Mouse (Mus musculus): ENCODE data around the gene Enah. TPM values are rescaled to one million over a fixed set of nuclear protein-coding genes. Genes with fewer than 3 reads are reported as not detected.

Gene Enah
- polyA plus RNA-seq, 1 experiment from 2014 or later, result 27.7 TPM

GRCm38 (mm10) chr1:181980017-181980719, 39.6 kb downstream of the Enah start:
- 93% methylated on average over 14 of the region's 14 CpGs for WGBS

DNA sequence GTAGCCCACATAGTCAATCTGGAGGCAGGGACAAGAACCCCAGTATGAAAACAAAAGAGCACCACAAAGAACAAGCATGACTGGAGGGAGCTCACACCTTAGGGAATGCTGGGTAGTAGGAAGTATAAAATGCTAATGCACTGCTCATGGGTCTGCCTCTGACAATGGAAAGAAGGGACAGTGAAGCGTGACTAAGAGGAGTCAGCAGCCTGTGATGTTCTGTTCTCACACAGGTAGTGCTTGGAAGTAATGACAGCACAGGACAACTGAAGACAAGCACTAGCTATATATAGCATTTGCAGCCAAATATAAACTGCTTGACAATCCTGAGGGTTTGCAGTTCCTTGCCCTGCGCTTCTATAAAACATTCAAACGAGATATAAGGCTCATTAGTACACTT, 44.3 kb downstream of the Enah start:
- no peaks in the 10 kb centered on the region for H3K9me3 ChIP-seq
- no peak overlapping the region for H3K27ac ChIP-seq
- WGBS, result 86% methylated on average over 3 of the region's 3 CpGs
- peaks cover 22% of the 10 kb centered on the region for H3K4me1 ChIP-seq
- H3K36me3 ChIP-seq (replicated peaks), result peaks cover 24% of the 10 kb centered on the region
- DNase-seq (ENCODE audit: extremely low spot score, low spot score), result no peak
- H3K4me3 ChIP-seq, result no peak overlapping the region
- no peaks in the 10 kb centered on the region for H3K27me3 ChIP-seq (ENCODE audit: poor library complexity, severe bottlenecking)

More at GRCm38 (mm10) chr1:181980017-181980719, 39.6 kb downstream of the Enah start:
- H3K27ac ChIP-seq, result no peak overlapping the region
- H3K4me1 ChIP-seq, result peaks cover 8% of the 10 kb centered on the region
- H3K9me3 ChIP-seq, result no peaks in the 10 kb centered on the region
- no peaks in the 10 kb centered on the region for H3K27me3 ChIP-seq (ENCODE audit: poor library complexity, severe bottlenecking)
- no peak overlapping the region for H3K4me3 ChIP-seq
- DNase-seq (ENCODE audit: extremely low spot score, low spot score), result no peak
- peaks cover 52% of the 10 kb centered on the region for H3K36me3 ChIP-seq (replicated peaks)

- DNase-seq (ENCODE audit: extremely low spot score, low spot score), result no peak
- H3K9me3 ChIP-seq, result no peaks in the 10 kb centered on the region
- no peaks in the 10 kb centered on the region for H3K27me3 ChIP-seq (ENCODE audit: poor library complexity, severe bottlenecking)
- H3K27ac ChIP-seq, result no peak overlapping the region
- no peak overlapping the region for H3K4me3 ChIP-seq
- H3K36me3 ChIP-seq (replicated peaks), result peaks cover 19% of the 10 kb centered on the region
- peaks cover 24% of the 10 kb centered on the region for H3K4me1 ChIP-seq
Observed at GRCm38 (mm10) chr1:181974897-181975296, 44.9 kb downstream of the Enah start.

- Histone ChIP-seq H3K4me3 (no peak overlapping the region), H3K9me3 (no peaks in the 10 kb centered on the region), H3K27ac (no peak overlapping the region), H3K4me1 (peaks cover 8% of the 10 kb centered on the region; the same call in 1 of the 2 replicates), H3K27me3 (ENCODE audit: poor library complexity, severe bottlenecking) (no peaks in the 10 kb centered on the region), H3K36me3 (replicated peaks) (peaks cover 24% of the 10 kb centered on the region)
- 96% methylated on average over 1 of the region's 1 CpGs for WGBS
- no peak for DNase-seq (ENCODE audit: extremely low spot score, low spot score)
Observed at GRCm38 (mm10) chr1:181965277-181965676, 54.5 kb downstream of the Enah start.

GRCm38 (mm10) chr1:181963827-181964226, 56.0 kb downstream of the Enah start:
- DNase-seq (ENCODE audit: extremely low spot score, low spot score), result no peak
- Histone ChIP-seq H3K4me1 (peaks cover 8% of the 10 kb centered on the region; the same call in 1 of the 2 replicates), H3K27ac (no peak overlapping the region), H3K9me3 (no peaks in the 10 kb centered on the region), H3K36me3 (replicated peaks) (peaks cover 38% of the 10 kb centered on the region), H3K4me3 (no peak overlapping the region), H3K27me3 (ENCODE audit: poor library complexity, severe bottlenecking) (no peaks in the 10 kb centered on the region)
- 91% methylated on average over 3 of the region's 3 CpGs for WGBS

DNA sequence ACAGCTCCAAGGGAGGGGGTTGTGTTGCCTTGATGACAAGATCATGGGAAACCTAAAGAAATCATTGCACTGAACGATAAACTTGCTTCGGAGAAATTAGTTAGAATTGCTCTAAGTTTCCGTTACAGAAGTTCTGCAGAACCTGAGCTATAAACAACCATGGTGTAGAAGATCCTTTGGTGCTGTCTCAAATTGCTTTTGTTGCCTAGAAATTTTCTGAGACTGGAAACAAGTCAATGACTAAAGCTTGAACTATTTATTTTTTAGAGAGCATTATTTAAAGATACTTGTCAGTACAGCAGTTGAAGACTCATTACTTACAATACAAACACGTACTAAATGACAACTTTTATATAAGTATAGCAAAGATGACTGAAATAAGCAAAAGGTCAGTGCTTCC, 56.4 kb downstream of the Enah start:
- H3K4me1 ChIP-seq, result peaks cover 8% of the 10 kb centered on the region; the same call in 1 of the 2 replicates
- peaks cover 42% of the 10 kb centered on the region for H3K36me3 ChIP-seq (replicated peaks)
- no peak for DNase-seq (ENCODE audit: extremely low spot score, low spot score)
- 95% methylated on average over 4 of the region's 4 CpGs for WGBS
- no peaks in the 10 kb centered on the region for H3K27me3 ChIP-seq (ENCODE audit: poor library complexity, severe bottlenecking)
- no peak overlapping the region for H3K4me3 ChIP-seq
- no peaks in the 10 kb centered on the region for H3K9me3 ChIP-seq
- H3K27ac ChIP-seq, result no peak overlapping the region

DNA sequence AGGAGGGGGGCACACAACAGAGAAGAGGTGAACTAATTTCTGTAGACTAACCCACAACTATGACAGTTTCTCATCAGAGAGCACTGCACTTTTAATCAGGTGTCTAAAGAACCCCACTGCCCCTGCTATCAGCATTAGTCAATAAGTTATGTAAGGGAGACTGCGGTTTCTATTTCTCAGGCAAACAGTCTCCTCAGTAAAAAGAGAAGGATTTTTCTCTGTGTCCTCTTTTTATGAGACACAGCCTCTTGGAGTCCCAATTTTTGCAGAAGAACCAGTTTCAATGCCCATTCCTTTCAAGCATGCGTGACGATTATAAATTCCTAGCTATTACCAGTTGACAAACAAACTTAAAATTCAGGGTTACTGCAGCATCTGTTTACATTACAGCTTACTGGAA, 59.4 kb downstream of the Enah start:
- DNase-seq (ENCODE audit: extremely low spot score, low spot score), result no peak
- Histone ChIP-seq H3K9me3 (no peaks in the 10 kb centered on the region), H3K4me1 (no peaks in the 10 kb centered on the region), H3K27me3 (ENCODE audit: poor library complexity, severe bottlenecking) (no peaks in the 10 kb centered on the region), H3K4me3 (no peak overlapping the region), H3K36me3 (replicated peaks) (peaks cover 71% of the 10 kb centered on the region), H3K27ac (no peak overlapping the region)
- 95% methylated on average over 3 of the region's 3 CpGs for WGBS

- peaks cover 84% of the 10 kb centered on the region for H3K36me3 ChIP-seq (replicated peaks)
- 97% methylated on average over 1 of the region's 1 CpGs for WGBS
Observed at GRCm38 (mm10) chr1:181958392-181958791, 61.4 kb downstream of the Enah start.

DNA sequence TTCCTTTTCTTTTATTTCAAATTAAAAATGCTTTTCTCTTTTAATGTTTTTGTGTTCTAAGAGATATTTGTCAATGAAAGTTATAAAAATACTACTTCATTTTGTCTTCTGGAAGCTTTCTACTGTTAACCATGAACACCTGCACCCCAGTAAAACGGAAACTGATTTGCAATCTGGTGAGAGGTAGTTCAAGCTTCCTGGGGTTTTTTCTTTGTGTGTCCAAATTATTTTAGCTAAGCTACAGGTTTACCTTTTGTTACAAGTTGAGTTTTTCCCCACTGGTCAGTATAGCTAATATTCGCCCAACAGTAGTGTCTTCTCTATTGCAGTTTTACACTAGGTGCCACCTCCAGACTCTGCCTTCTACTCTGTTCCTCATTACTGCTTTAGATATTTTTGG, 62.1 kb downstream of the Enah start:
- no peak for DNase-seq (ENCODE audit: extremely low spot score, low spot score)
- Histone ChIP-seq H3K4me3 (no peak overlapping the region), H3K36me3 (replicated peaks) (peaks cover 86% of the 10 kb centered on the region), H3K27me3 (ENCODE audit: poor library complexity, severe bottlenecking) (no peaks in the 10 kb centered on the region), H3K27ac (no peak overlapping the region), H3K4me1 (no peaks in the 10 kb centered on the region), H3K9me3 (no peaks in the 10 kb centered on the region)
- WGBS, result 95% methylated on average over 2 of the region's 2 CpGs

More at GRCm38 (mm10) chr1:181958392-181958791, 61.4 kb downstream of the Enah start:
- H3K4me1 ChIP-seq, result no peaks in the 10 kb centered on the region
- no peaks in the 10 kb centered on the region for H3K27me3 ChIP-seq (ENCODE audit: poor library complexity, severe bottlenecking)
- no peak overlapping the region for H3K27ac ChIP-seq
- H3K9me3 ChIP-seq, result no peaks in the 10 kb centered on the region
- no peak for DNase-seq (ENCODE audit: extremely low spot score, low spot score)
- H3K4me3 ChIP-seq, result no peak overlapping the region

DNA sequence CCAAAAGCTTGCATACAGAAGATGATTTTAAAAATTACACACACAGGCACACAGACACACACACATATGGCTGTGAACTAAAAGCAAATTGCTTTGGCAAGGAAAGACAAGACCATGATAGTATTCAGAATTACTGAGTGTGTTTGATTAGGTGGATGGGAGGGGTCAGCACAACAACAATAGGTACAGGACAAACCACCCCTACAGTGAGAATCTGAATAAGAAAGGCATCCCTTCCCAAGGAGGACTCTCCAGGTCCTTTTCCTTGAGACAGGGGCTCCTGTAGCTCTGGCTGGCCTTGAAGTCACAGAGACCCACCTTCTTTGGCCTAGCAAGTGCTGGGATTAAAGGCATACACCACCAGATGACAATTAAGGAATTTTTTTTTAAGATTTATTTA, 66.2 kb downstream of the Enah start:
- Histone ChIP-seq H3K27me3 (ENCODE audit: poor library complexity, severe bottlenecking) (no peaks in the 10 kb centered on the region), H3K27ac (no peak overlapping the region), H3K9me3 (no peaks in the 10 kb centered on the region), H3K36me3 (replicated peaks) (peaks cover 74% of the 10 kb centered on the region), H3K4me3 (no peak overlapping the region), H3K4me1 (no peaks in the 10 kb centered on the region)
- no peak for DNase-seq (ENCODE audit: extremely low spot score, low spot score)

DNA sequence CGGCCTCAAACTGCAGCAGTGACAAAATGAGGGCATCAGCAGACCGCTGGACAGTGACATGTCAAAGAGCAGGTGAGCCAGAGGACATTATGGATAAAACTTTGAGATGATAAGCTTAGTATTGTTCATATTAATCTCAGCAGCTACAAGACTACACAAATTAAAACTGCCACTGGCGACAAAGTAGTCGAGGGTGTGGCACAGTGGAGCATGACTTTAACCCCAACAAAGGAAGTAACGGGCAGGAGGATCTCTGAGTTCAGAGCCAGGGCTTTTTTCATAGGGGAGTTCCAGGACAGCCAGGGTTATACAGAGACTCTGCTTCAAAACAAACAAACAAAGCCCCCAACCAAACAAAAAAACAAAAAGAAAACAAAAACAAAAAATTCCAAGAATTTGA, 68.5 kb downstream of the Enah start:
- no peak for DNase-seq (ENCODE audit: extremely low spot score, low spot score)
- peaks cover 70% of the 10 kb centered on the region for H3K36me3 ChIP-seq (replicated peaks)
- no peaks in the 10 kb centered on the region for H3K9me3 ChIP-seq
- 84% methylated on average over 5 of the region's 5 CpGs for WGBS
- no peak overlapping the region for H3K27ac ChIP-seq
- H3K27me3 ChIP-seq (ENCODE audit: poor library complexity, severe bottlenecking), result no peaks in the 10 kb centered on the region
- H3K4me1 ChIP-seq, result no peaks in the 10 kb centered on the region
- H3K4me3 ChIP-seq, result no peak overlapping the region

DNA sequence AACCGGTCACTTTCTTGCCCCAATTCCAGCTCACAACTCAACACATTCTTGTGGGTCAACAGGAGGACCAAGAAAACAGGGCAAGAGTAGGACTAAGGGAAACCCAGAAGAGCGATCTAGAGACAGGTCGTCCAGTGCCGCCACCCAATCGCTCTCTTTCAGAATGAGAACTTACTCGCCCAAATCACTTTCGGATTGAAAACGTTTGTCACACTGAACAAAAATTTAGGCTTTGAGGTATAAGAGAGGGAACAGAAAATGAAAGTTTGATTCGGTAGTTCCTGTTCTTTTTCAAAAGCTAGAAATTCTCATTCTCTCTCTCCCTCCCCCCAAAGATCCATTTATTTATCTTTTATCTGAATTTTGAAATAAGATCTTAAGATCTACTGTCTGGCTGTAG, 69.1 kb downstream of the Enah start:
- Histone ChIP-seq H3K27me3 (ENCODE audit: poor library complexity, severe bottlenecking) (no peaks in the 10 kb centered on the region), H3K27ac (no peak overlapping the region), H3K9me3 (no peaks in the 10 kb centered on the region), H3K36me3 (replicated peaks) (peaks cover 70% of the 10 kb centered on the region), H3K4me1 (no peaks in the 10 kb centered on the region), H3K4me3 (no peak overlapping the region)
- 95% methylated on average over 9 of the region's 9 CpGs for whole genome bisulfite sequencing
- no peak for DNase-seq (ENCODE audit: extremely low spot score, low spot score)

DNA sequence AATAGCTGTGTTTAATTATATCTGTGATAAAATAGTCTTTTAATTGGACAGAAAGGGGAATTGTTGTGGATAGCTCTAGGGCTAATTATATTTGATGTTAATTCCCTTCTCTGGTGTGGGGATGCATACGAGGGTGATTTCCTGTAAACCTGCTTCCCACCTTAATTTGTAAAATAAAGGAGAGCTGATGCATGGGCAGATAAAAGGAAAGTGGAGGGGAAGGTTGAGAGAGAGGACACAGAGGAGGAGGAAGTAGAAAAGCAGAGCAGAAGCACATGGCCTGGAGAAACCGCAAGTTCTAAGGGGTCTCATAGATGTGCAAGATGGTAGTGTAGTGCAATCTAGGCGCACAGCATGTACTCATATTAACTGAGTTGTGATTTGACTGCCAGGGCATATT, 71.6 kb downstream of the Enah start:
- Histone ChIP-seq H3K9me3 (no peaks in the 10 kb centered on the region), H3K4me1 (no peaks in the 10 kb centered on the region), H3K36me3 (replicated peaks) (peaks cover 61% of the 10 kb centered on the region), H3K4me3 (no peak overlapping the region), H3K27me3 (ENCODE audit: poor library complexity, severe bottlenecking) (no peaks in the 10 kb centered on the region), H3K27ac (no peak overlapping the region)
- 95% methylated on average over 3 of the region's 3 CpGs for WGBS
- no peak for DNase-seq (ENCODE audit: extremely low spot score, low spot score)

- Histone ChIP-seq H3K36me3 (replicated peaks) (peaks cover 23% of the 10 kb centered on the region), H3K9me3 (no peaks in the 10 kb centered on the region), H3K4me1 (no peaks in the 10 kb centered on the region), H3K27me3 (ENCODE audit: poor library complexity, severe bottlenecking) (no peaks in the 10 kb centered on the region), H3K4me3 (no peak overlapping the region), H3K27ac (no peak overlapping the region)
- no peak for DNase-seq (ENCODE audit: extremely low spot score, low spot score)
- 66% methylated on average over 2 of the region's 2 CpGs for WGBS
Observed at GRCm38 (mm10) chr1:181937064-181937463, 82.7 kb downstream of the Enah start.
